Mouse (Mus musculus) lung, postnatal 10 days (tissue): Measurements from ENCODE around the gene Bphl.

Experiments
- DNase-seq: peaks from one replicate; pipeline ENCODE4 v3.0.0; 2021

Gene Bphl

GRCm38 (mm10) chr13:34037172-34038055, at the start of gene Bphl:
Bphl (plus strand) TSS chr13:34037597.
- peak; percentile 96 for DNase-seq

- DNase-seq = no peak
Observed at GRCm38 (mm10) chr13:33989625-33990024, 47.8 kb upstream of the Bphl start.

GRCm38 (mm10) chr13:33995197-33995596, 42.2 kb upstream of the Bphl start:
- peak; percentile 80 for DNase-seq

GRCm38 (mm10) chr13:34002058-34003006, 35.1 kb upstream of the Bphl start, which contains the start of the genes Ripk1 and Serpinb6a:
Ripk1 (plus strand) TSS chr13:34002363.
Serpinb6a (minus strand) TSS chr13:34002794.
- peak; percentile 96 for DNase-seq

GRCm38 (mm10) chr13:34003058-34003457, 34.3 kb upstream of the Bphl start:
- DNase-seq = no peak

- DNase-seq = no peak
Observed at GRCm38 (mm10) chr13:34007234-34007633, 30.2 kb upstream of the Bphl start.

- DNase-seq = no peak
Observed at GRCm38 (mm10) chr13:34016927-34017569, 20.3 kb upstream of the Bphl start.

GRCm38 (mm10) chr13:34018521-34018920, 18.9 kb upstream of the Bphl start:
- DNase-seq = no peak

- no peak for DNase-seq
Observed at GRCm38 (mm10) chr13:34021998-34022397, 15.4 kb upstream of the Bphl start.

- no peak for DNase-seq
Observed at GRCm38 (mm10) chr13:34032041-34032440, 5.4 kb upstream of the Bphl start.

- no peak for DNase-seq
Observed at GRCm38 (mm10) chr13:34035424-34035823, 2.0 kb upstream of the Bphl start.

- no peak for DNase-seq
Observed at GRCm38 (mm10) chr13:34036726-34037125, 671 bp upstream of the Bphl start.

GRCm38 (mm10) chr13:34038056-34038432, 647 bp downstream of the Bphl start:
- DNase-seq = no peak

- no peak for DNase-seq
Observed at GRCm38 (mm10) chr13:34038901-34039341, 1.5 kb downstream of the Bphl start.

GRCm38 (mm10) chr13:34040091-34040490, 2.7 kb downstream of the Bphl start:
- no peak for DNase-seq

- no peak for DNase-seq
Observed at GRCm38 (mm10) chr13:34043716-34044393, 6.5 kb downstream of the Bphl start.

- DNase-seq = no peak
Observed at GRCm38 (mm10) chr13:34045511-34046249, 8.3 kb downstream of the Bphl start.

- peak; percentile 92 for DNase-seq
Observed at GRCm38 (mm10) chr13:34046421-34047012, 9.1 kb downstream of the Bphl start.

- no peak for DNase-seq
Observed at GRCm38 (mm10) chr13:34047526-34047925, 10.1 kb downstream of the Bphl start.

GRCm38 (mm10) chr13:34050479-34050878, 13.1 kb downstream of the Bphl start:
- DNase-seq = no peak

GRCm38 (mm10) chr13:34051692-34052091, 14.3 kb downstream of the Bphl start:
- no peak for DNase-seq
